Mouse (Mus musculus) testis, adult 2 months (tissue): ENCODE measurements around the gene Cited4.

Source experiments
- CTCF ChIP-seq: fragments of 200-500 bp; IDR thresholded peaks from 2 replicates; pipeline ENCODE4 v1.5.1; 2012; ENCODE audit warnings: low read depth, mild to moderate bottlenecking, inconsistent platforms, low read length, moderate library complexity; ENCODE audit not compliant: control insufficient read depth, insufficient read depth, insufficient replicate concordance
- POLR2A ChIP-seq: fragments of 200-500 bp; IDR thresholded peaks from 2 replicates; pipeline ENCODE4 v1.6.1; 2012; ENCODE audit warnings: low read depth, mild to moderate bottlenecking, inconsistent platforms, low read length, moderate library complexity; ENCODE audit not compliant: control insufficient read depth

- TF ChIP-seq CTCF (no peak), POLR2A (no peak)
Observed at GRCm38 (mm10) chr4:120716141-120716571, 49.8 kb downstream of the Cited4 start.
